Mouse (Mus musculus): Measurements from ENCODE around the gene Gpsm1. TPM values are rescaled to one million over a fixed set of nuclear protein-coding genes. Genes with fewer than 3 reads are reported as not detected.

Gene Gpsm1
- polyA plus RNA-seq, 1 experiment from 2014 or later: 21.4 TPM

- peaks cover 3% of the 10 kb centered on the region; the same call in 1 of the 2 replicates for H3K36me3 ChIP-seq (ENCODE audit: control insufficient read depth, insufficient read depth, low read length)
Measured at GRCm38 (mm10) chr2:26352291-26352910, 37.1 kb downstream of the Gpsm1 start.

DNA sequence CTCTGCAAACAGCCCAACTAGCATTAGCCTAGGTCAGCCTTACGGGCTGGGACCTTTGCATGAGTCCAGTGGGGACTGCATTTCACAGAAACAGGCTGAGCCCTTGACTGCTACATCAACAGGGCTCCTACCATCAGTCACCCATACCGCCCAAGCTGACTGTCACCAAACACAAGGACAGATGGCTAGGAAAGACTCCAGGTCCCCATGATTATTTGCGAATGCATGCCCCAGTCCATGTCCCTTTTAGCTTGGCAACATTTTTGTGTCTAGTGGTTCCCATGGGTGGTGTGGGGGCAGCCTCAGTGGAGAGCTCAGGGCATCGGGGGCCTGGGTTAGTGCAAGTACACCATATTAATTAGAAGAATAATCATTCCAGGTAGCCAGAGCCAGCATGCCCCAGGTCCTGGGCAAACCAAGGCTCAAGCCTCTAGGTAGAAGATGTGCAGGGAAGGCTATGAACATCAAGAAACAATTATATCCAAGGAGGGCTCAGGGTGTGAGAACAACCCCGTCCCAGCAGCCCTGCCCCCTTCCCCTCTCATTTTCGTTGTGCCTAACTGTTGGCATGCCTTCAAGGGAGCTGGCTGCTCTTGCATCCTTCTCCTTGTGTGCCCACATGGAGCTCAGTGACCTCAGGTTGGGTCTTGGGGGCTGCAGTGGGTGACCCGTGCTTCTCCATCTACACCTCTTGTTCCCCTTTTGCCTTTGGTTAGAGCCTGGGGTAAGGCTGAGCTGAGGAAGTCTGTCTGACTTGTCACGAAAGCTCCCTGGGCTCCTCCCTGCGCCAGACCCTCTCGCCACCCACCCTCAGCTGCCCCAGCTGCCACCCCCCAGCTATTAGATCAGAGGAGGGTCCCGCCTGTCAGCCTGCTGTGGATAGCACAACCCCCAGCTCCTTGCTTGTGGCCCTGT, 38.0 kb downstream of the Gpsm1 start:
- Histone ChIP-seq H3K4me3 (ENCODE audit: low read depth, low read length) (no peak overlapping the region), H3K4me2 (peak overlapping the region; percentile 95), H3K9ac (ENCODE audit: low read depth, low read length) (peak overlapping the region; percentile 87; the same call in 1 of the 2 replicates), H3K27me3 (ENCODE audit: control insufficient read depth, insufficient read depth, low read length) (no peaks in the 10 kb centered on the region), H3K36me3 (ENCODE audit: control insufficient read depth, insufficient read depth, low read length) (peaks cover 3% of the 10 kb centered on the region; the same call in 1 of the 2 replicates), H3K4me1 (ENCODE audit: control insufficient read depth, insufficient read depth, low read length) (peaks cover 21% of the 10 kb centered on the region), H3K9me3 (replicated peaks; ENCODE audit: control insufficient read depth, low read length) (no peaks in the 10 kb centered on the region), H3K27ac (ENCODE audit: low read depth, low read length) (no peak overlapping the region)
- ATAC-seq (replicated peaks; ENCODE audit: insufficient number of reproducible peaks, low FRiP score, low TSS enrichment): no peak
- 89% methylated on average over 11 of the region's 11 CpGs for WGBS (ENCODE audit: insufficient replicate concordance)

More at GRCm38 (mm10) chr2:26352291-26352910, 37.1 kb downstream of the Gpsm1 start:
- Histone ChIP-seq H3K4me1 (ENCODE audit: control insufficient read depth, insufficient read depth, low read length) (peaks cover 25% of the 10 kb centered on the region), H3K9ac (ENCODE audit: low read depth, low read length) (peak overlapping the region; percentile 87), H3K4me3 (ENCODE audit: low read depth, low read length) (peak overlapping the region; percentile 70), H3K27ac (ENCODE audit: low read depth, low read length) (peak overlapping the region; percentile 15; the same call in 1 of the 2 replicates), H3K9me3 (replicated peaks; ENCODE audit: control insufficient read depth, low read length) (no peaks in the 10 kb centered on the region), H3K4me2 (peak overlapping the region; percentile 95), H3K27me3 (ENCODE audit: control insufficient read depth, insufficient read depth, low read length) (no peaks in the 10 kb centered on the region)
- ATAC-seq (replicated peaks; ENCODE audit: insufficient number of reproducible peaks, low FRiP score, low TSS enrichment): 0 out of 2 replicates have a peak, but pooled peaks have one; percentile 6
- 3% methylated on average over 36 of the region's 36 CpGs for WGBS (ENCODE audit: insufficient replicate concordance)

DNA sequence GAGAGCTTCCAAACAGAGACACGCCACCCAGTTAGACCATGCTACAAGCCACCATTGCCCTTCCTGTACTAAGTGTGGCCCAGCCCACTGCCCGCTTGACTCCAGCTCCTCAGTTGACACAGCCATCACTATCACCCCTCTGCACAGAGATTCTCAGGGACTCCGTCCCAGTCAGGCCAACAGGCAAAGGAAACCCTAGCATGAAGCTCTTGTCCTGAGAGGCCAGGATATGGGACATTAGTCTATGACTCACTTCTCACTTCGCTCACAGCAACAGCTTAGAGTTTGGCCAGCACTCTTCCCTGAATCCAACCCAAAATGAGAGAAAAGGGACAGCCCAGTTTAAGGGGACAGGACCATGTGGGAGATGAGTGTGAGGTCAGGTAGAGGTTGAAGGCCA, 39.1 kb downstream of the Gpsm1 start:
- Histone ChIP-seq H3K9ac (ENCODE audit: low read depth, low read length) (no peak overlapping the region), H3K4me2 (no peak overlapping the region), H3K27ac (ENCODE audit: low read depth, low read length) (no peak overlapping the region), H3K36me3 (ENCODE audit: control insufficient read depth, insufficient read depth, low read length) (peaks cover 3% of the 10 kb centered on the region; the same call in 1 of the 2 replicates), H3K4me3 (ENCODE audit: low read depth, low read length) (no peak overlapping the region), H3K9me3 (replicated peaks; ENCODE audit: control insufficient read depth, low read length) (no peaks in the 10 kb centered on the region), H3K4me1 (ENCODE audit: control insufficient read depth, insufficient read depth, low read length) (peaks cover 17% of the 10 kb centered on the region), H3K27me3 (ENCODE audit: control insufficient read depth, insufficient read depth, low read length) (no peaks in the 10 kb centered on the region)
- 82% methylated on average over 4 of the region's 4 CpGs for WGBS (ENCODE audit: insufficient replicate concordance)
- no peak for ATAC-seq (replicated peaks; ENCODE audit: insufficient number of reproducible peaks, low FRiP score, low TSS enrichment)

DNA sequence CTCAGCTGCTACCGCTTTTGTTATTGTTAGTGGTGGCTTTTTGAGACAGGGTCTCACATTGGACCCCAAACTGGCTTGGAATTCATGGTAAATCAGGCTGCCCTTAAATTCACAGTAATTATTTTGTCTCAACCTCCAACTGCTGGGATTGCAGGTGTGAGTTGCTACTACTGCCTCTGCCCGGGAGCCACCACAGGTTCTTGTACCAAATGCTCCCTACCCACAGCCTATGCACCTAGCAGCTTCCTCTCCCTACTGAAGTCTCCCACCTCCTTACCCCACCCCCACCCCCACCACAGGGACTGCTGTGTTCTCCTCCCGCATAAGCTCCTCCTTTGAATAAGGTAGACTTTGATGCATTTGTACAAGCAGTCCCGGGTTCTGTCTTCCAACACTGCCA, 40.9 kb downstream of the Gpsm1 start:
- Histone ChIP-seq H3K36me3 (ENCODE audit: control insufficient read depth, insufficient read depth, low read length) (no peaks in the 10 kb centered on the region), H3K4me1 (ENCODE audit: control insufficient read depth, insufficient read depth, low read length) (peaks cover 7% of the 10 kb centered on the region), H3K4me3 (ENCODE audit: low read depth, low read length) (no peak overlapping the region), H3K27ac (ENCODE audit: low read depth, low read length) (no peak overlapping the region), H3K4me2 (no peak overlapping the region), H3K27me3 (ENCODE audit: control insufficient read depth, insufficient read depth, low read length) (no peaks in the 10 kb centered on the region), H3K9me3 (replicated peaks; ENCODE audit: control insufficient read depth, low read length) (no peaks in the 10 kb centered on the region), H3K9ac (ENCODE audit: low read depth, low read length) (no peak overlapping the region)
- 72% methylated on average over 4 of the region's 4 CpGs for WGBS (ENCODE audit: insufficient replicate concordance)
- ATAC-seq (replicated peaks; ENCODE audit: insufficient number of reproducible peaks, low FRiP score, low TSS enrichment): no peak

DNA sequence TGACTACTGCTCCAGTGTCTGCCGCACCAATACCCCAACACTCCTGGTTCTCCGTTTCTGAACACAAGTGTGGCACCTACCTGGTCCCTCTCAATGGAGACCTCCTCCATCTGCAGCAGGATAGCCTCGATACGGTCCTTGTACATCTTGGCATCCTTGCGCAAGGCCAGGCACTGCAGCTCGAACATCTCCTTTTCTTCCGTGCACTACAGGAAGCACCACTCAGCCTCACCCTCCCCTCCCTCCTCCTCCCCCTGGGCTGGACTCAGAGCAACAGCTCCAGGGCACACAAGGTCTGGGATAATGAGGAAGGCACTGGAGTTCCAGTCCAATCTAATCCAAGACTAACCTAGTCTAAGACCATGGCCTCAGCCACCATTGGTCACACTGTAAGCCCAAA, 41.4 kb downstream of the Gpsm1 start:
- H3K4me2 ChIP-seq: no peak overlapping the region
- peaks cover 6% of the 10 kb centered on the region; the same call in 1 of the 2 replicates for H3K4me1 ChIP-seq (ENCODE audit: control insufficient read depth, insufficient read depth, low read length)
- 69% methylated on average over 7 of the region's 7 CpGs for WGBS (ENCODE audit: insufficient replicate concordance)
- H3K36me3 ChIP-seq (ENCODE audit: control insufficient read depth, insufficient read depth, low read length): no peaks in the 10 kb centered on the region
- no peak for ATAC-seq (replicated peaks; ENCODE audit: insufficient number of reproducible peaks, low FRiP score, low TSS enrichment)
- no peaks in the 10 kb centered on the region for H3K27me3 ChIP-seq (ENCODE audit: control insufficient read depth, insufficient read depth, low read length)
- H3K9me3 ChIP-seq (replicated peaks; ENCODE audit: control insufficient read depth, low read length): no peaks in the 10 kb centered on the region
- H3K4me3 ChIP-seq (ENCODE audit: low read depth, low read length): no peak overlapping the region
- no peak overlapping the region for H3K27ac ChIP-seq (ENCODE audit: low read depth, low read length)
- peak overlapping the region; percentile 35; the same call in 1 of the 2 replicates for H3K9ac ChIP-seq (ENCODE audit: low read depth, low read length)

- 54% methylated on average over 15 of the region's 15 CpGs for WGBS (ENCODE audit: insufficient replicate concordance)
Measured at GRCm38 (mm10) chr2:26357484-26357883, 42.2 kb downstream of the Gpsm1 start.

DNA sequence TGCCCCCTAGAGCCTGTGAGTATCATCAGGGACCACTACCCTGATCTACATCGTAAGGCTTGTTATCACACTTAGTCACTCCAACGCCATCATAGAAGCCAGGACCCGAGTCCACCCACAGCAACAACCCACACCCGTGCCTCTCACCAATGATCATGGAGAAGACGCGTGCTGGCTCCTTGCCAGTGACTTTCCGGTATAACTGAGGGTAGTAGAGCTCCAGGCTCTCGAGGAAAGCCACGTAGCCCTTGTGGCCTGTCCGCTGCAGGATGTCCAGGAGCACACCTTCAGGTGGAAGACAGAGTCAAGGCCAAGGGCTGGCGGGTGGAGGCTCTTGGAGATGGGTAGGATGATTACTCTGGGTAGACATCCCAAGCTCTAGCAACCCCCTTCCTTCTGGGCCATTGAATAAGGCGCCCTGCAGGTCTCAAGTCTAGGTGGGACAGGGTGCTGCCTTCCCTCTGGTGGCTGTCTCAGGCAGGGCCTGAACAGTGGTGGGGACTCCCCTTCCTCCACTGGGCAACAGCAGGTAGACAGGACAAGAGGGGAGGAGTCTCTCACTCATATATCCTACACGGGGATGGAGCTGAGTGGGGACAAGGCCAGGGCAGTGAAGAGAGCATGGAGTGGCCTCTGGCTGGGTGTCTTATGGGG, 43.5 kb downstream of the Gpsm1 start:
- Histone ChIP-seq H3K9me3 (replicated peaks; ENCODE audit: control insufficient read depth, low read length) (no peaks in the 10 kb centered on the region), H3K9ac (ENCODE audit: low read depth, low read length) (no peak overlapping the region), H3K36me3 (ENCODE audit: control insufficient read depth, insufficient read depth, low read length) (no peaks in the 10 kb centered on the region), H3K27ac (ENCODE audit: low read depth, low read length) (no peak overlapping the region), H3K4me2 (no peak overlapping the region), H3K4me1 (ENCODE audit: control insufficient read depth, insufficient read depth, low read length) (no peaks in the 10 kb centered on the region), H3K27me3 (ENCODE audit: control insufficient read depth, insufficient read depth, low read length) (no peaks in the 10 kb centered on the region), H3K4me3 (ENCODE audit: low read depth, low read length) (no peak overlapping the region)
- 78% methylated on average over 13 of the region's 13 CpGs for WGBS (ENCODE audit: insufficient replicate concordance)
- 0 out of 2 replicates have a peak, but pooled peaks have one; percentile 24 for ATAC-seq (replicated peaks; ENCODE audit: insufficient number of reproducible peaks, low FRiP score, low TSS enrichment)

More at GRCm38 (mm10) chr2:26357484-26357883, 42.2 kb downstream of the Gpsm1 start:
- Histone ChIP-seq H3K27ac (ENCODE audit: low read depth, low read length) (no peak overlapping the region), H3K4me2 (no peak overlapping the region), H3K9me3 (replicated peaks; ENCODE audit: control insufficient read depth, low read length) (no peaks in the 10 kb centered on the region), H3K27me3 (ENCODE audit: control insufficient read depth, insufficient read depth, low read length) (no peaks in the 10 kb centered on the region), H3K9ac (ENCODE audit: low read depth, low read length) (no peak overlapping the region; the same call in 1 of the 2 replicates), H3K4me1 (ENCODE audit: control insufficient read depth, insufficient read depth, low read length) (peaks cover 5% of the 10 kb centered on the region; the same call in 1 of the 2 replicates), H3K4me3 (ENCODE audit: low read depth, low read length) (no peak overlapping the region), H3K36me3 (ENCODE audit: control insufficient read depth, insufficient read depth, low read length) (no peaks in the 10 kb centered on the region)
- no peak for ATAC-seq (replicated peaks; ENCODE audit: insufficient number of reproducible peaks, low FRiP score, low TSS enrichment)

DNA sequence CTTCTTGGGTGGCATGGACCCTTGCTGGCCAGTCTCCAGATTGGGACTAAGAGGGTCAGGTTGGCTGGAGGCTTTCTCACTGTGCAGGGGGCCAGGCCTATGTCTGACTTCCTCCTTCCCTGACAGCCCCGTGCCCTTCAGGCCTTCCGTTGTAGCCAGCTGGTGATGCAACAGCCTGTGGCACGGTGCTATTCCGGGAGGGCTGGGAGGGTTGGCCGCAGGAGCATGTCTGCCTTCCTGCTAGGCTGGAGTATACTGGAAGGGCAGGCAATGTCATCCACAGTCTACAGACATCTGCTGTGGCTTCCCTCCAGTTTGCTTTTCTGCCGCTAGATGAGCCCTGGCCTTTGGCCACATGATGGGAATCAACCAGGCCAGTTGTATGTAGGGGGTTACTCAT, 44.7 kb downstream of the Gpsm1 start:
- H3K27me3 ChIP-seq (ENCODE audit: control insufficient read depth, insufficient read depth, low read length): no peaks in the 10 kb centered on the region
- no peaks in the 10 kb centered on the region for H3K9me3 ChIP-seq (replicated peaks; ENCODE audit: control insufficient read depth, low read length)
- ATAC-seq (replicated peaks; ENCODE audit: insufficient number of reproducible peaks, low FRiP score, low TSS enrichment): no peak
- no peaks in the 10 kb centered on the region for H3K36me3 ChIP-seq (ENCODE audit: control insufficient read depth, insufficient read depth, low read length)
- no peak overlapping the region for H3K4me3 ChIP-seq (ENCODE audit: low read depth, low read length)
- peaks cover 4% of the 10 kb centered on the region; the same call in 1 of the 2 replicates for H3K4me1 ChIP-seq (ENCODE audit: control insufficient read depth, insufficient read depth, low read length)
- 63% methylated on average over 6 of the region's 6 CpGs for WGBS (ENCODE audit: insufficient replicate concordance)
- H3K4me2 ChIP-seq: no peak overlapping the region
- H3K27ac ChIP-seq (ENCODE audit: low read depth, low read length): no peak overlapping the region
- H3K9ac ChIP-seq (ENCODE audit: low read depth, low read length): no peak overlapping the region

Measured in heart, embryonic 11.5 days (tissue).